Mouse (Mus musculus): ENCODE measurements around the gene 2210010C04Rik. TPM values are rescaled to one million over a fixed set of nuclear protein-coding genes. Genes with fewer than 3 reads are reported as not detected.
"Not testable (repeated sequence)": the region's sequence is repeated elsewhere in the genome, so short reads cannot be mapped to it uniquely, and the experiment has no call there.

The 2210010C04Rik gene
- polyA plus RNA-seq, 1 experiment from 2014 or later: not detected

DNA sequence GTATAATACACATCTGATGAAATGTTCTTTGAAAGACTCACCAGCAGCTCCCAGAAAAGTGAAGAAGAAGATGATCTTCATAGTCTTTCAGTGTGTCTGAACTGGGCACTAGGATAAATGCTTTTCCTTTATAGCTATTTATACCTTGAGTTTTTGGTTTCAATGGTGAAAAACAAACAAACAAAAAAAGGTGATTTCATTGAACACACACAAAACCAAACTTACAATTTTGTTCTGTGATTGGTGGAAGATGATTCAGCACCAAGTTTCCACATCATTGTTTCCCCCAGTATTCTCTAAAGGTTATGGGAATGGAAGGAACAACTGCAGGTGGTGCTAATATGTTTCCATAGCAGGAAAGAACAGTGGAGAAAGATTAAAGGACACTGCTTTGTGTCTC lies 35.9 kb downstream of the 2210010C04Rik start, which contains the start of gene Gm2663:
Gene Gm2663 (minus strand): TSS at position 101 of the 400 bp plus-strand sequence.
- H3K27ac ChIP-seq (replicated peaks); H3K36me3 ChIP-seq; H3K9ac ChIP-seq (replicated peaks); H3K27me3 ChIP-seq; H3K9me3 ChIP-seq; ATAC-seq (ENCODE audit: low FRiP score, low read depth); H3K4me2 ChIP-seq (replicated peaks); H3K4me1 ChIP-seq; H3K4me3 ChIP-seq: not testable (repeated sequence)

Other genes with a start within 250 kb of the 2210010C04Rik start
- not detected in 2 replicates for gene Moxd2, start 148.0 kb downstream of the 2210010C04Rik start, polyA plus RNA-seq (2016; fragmentation: Nextera tagmentation; extraction: Ambion mirVana)
- gene Prss58, start 135.1 kb downstream of the 2210010C04Rik start, polyA plus RNA-seq (2016; fragmentation: Nextera tagmentation; extraction: Ambion mirVana): not detected in 2 replicates
- gene 1700074P13Rik, start 95.0 kb downstream of the 2210010C04Rik start, polyA plus RNA-seq (2016; fragmentation: Nextera tagmentation; extraction: Ambion mirVana): not detected in 2 replicates
- gene Gm4744, start 83.6 kb downstream of the 2210010C04Rik start, polyA plus RNA-seq (2016; fragmentation: Nextera tagmentation; extraction: Ambion mirVana): not detected in 2 replicates
- gene 1810009J06Rik, start 70.8 kb downstream of the 2210010C04Rik start, polyA plus RNA-seq (2016; fragmentation: Nextera tagmentation; extraction: Ambion mirVana): not detected in 2 replicates
- gene Gm2663, start 36.0 kb downstream of the 2210010C04Rik start, polyA plus RNA-seq (2016; fragmentation: Nextera tagmentation; extraction: Ambion mirVana): not detected in 2 replicates

Measured in midbrain, embryonic 12.5 days (tissue).